Mouse (Mus musculus) lung, postnatal 0 days (tissue): Measurements from ENCODE around the gene Polr2e. TPM values are rescaled to one million over a fixed set of nuclear protein-coding genes. Genes with fewer than 3 reads are reported as not detected.
A peak's percentile ranks its signal among the peaks of the same experiment; 100 is the strongest.

Experiments
- ATAC-seq: fragments of 200-750 bp; cut with Nextera tagmentation; 2 replicates; pipeline ENCODE4 v1.8.0; 2017; ENCODE audit warnings: moderate library complexity
- DNase-seq: peaks from one replicate; pipeline ENCODE4 v3.0.0-alpha.2; 2016; ENCODE audit warnings: low spot score
- H3K27ac ChIP-seq: fragments of 300-500 bp; sonication (generic); 2 replicates; pipeline ENCODE4 v1.5.1; 2014; ENCODE audit warnings: antibody characterized with exemption, mild to moderate bottlenecking, low read length, mixed read lengths
- H3K27me3 ChIP-seq: fragments of 300-500 bp; sonication (generic); replicated peaks from 2 replicates; pipeline ENCODE4 v1.6.1; 2014; ENCODE audit warnings: low read length, mixed read lengths; ENCODE audit not compliant: insufficient read depth
- H3K36me3 ChIP-seq: fragments of 300-500 bp; sonication (generic); 2 replicates; pipeline ENCODE4 v1.6.1; 2014; ENCODE audit warnings: low read length, mixed read lengths; ENCODE audit not compliant: insufficient read depth
- H3K4me1 ChIP-seq: fragments of 300-500 bp; sonication (generic); 2 replicates; pipeline ENCODE4 v1.6.1; 2014; ENCODE audit warnings: antibody characterized with exemption, low read depth, low read length, mixed read lengths; ENCODE audit not compliant: insufficient read depth
- H3K4me2 ChIP-seq: fragments of 300-500 bp; sonication (generic); replicated peaks from 2 replicates; pipeline ENCODE4 v1.6.1; 2014; ENCODE audit warnings: low read depth, mild to moderate bottlenecking, low read length, moderate library complexity, mixed read lengths
- H3K4me3 ChIP-seq: fragments of 300-500 bp; sonication (generic); 2 replicates; pipeline ENCODE4 v1.5.1; 2014; ENCODE audit warnings: low read depth, low read length
- H3K9ac ChIP-seq: fragments of 300-500 bp; sonication (generic); replicated peaks from 2 replicates; pipeline ENCODE4 v1.6.1; 2014; ENCODE audit warnings: low read depth, mild to moderate bottlenecking
- H3K9me3 ChIP-seq: fragments of 300-500 bp; sonication (generic); 2 replicates; pipeline ENCODE4 v1.6.1; 2016; ENCODE audit warnings: low read length, mixed read lengths
- CTCF ChIP-seq: IDR thresholded peaks from 2 replicates; pipeline ENCODE4 v1.5.1; 2016; ENCODE audit warnings: antibody characterized with exemption, mild to moderate bottlenecking
- EP300 ChIP-seq: IDR thresholded peaks from 2 replicates; pipeline ENCODE4 v1.6.1; 2016; ENCODE audit warnings: antibody characterized with exemption, mild to moderate bottlenecking, control low read depth
- whole genome bisulfite sequencing: fragments of 180-500 bp; shearing (Covaris S2); extraction: QIAGEN DNeasy Blood & Tissue Kit; methylation state at CpG from one replicate; pipeline ENCODE4 v1.1.7; 2014; 5-methylcytosine and 5-hydroxymethylcytosine counted together
- polyA plus RNA-seq: library from polyadenylated mRNA; unstranded; fragments of >200 nt; fragmentation: Nextera tagmentation; extraction: Ambion mirVana; gene quantifications from 2 replicates; pipeline ENCODE4 v1.2.1, GENCODE M21; 2015

The Polr2e gene
- polyA plus RNA-seq, 1 experiment from 2014 or later = 202 TPM

- peak overlapping the region; percentile 81 for H3K27ac ChIP-seq
- 3% methylated on average over 12 of the region's 15 CpGs for WGBS
- peak overlapping the region; percentile 39 for H3K4me2 ChIP-seq
- TF ChIP-seq EP300 = 0 out of 2 replicates have a peak, but pooled peaks have one; percentile 20
- peak; percentile 27 for TF ChIP-seq CTCF
- H3K9ac ChIP-seq = no peak overlapping the region
- H3K4me3 ChIP-seq = no peak overlapping the region
- no peaks in the 10 kb centered on the region for H3K9me3 ChIP-seq
- peaks cover 20% of the 10 kb centered on the region for H3K4me1 ChIP-seq
- ATAC-seq (peak; percentile 80), DNase-seq (peak; percentile 82)
- H3K36me3 ChIP-seq = no peaks in the 10 kb centered on the region
- 0 out of 2 replicates have a peak, but pooled peaks cover under 1% of the 10 kb centered on the region for H3K27me3 ChIP-seq
Measured at GRCm38 (mm10) chr10:80018739-80019297, 20.8 kb downstream of the Polr2e start.

- WGBS = 71% methylated on average over 14 of the region's 14 CpGs
- TF ChIP-seq CTCF = no peak
- no peak for TF ChIP-seq EP300
- Histone ChIP-seq H3K4me1 (peaks cover 20% of the 10 kb centered on the region), H3K27ac (peak overlapping the region; percentile 87), H3K4me2 (peak overlapping the region; percentile 23; the same call in 1 of the 2 replicates), H3K4me3 (no peak overlapping the region), H3K9me3 (no peaks in the 10 kb centered on the region), H3K27me3 (peaks cover 7% of the 10 kb centered on the region; the same call in 1 of the 2 replicates), H3K36me3 (no peaks in the 10 kb centered on the region), H3K9ac (no peak overlapping the region)
- no peak for DNase-seq
- no peak for ATAC-seq
Measured at GRCm38 (mm10) chr10:80017771-80018170, 21.8 kb downstream of the Polr2e start.

- no peak for TF ChIP-seq CTCF
- no peak for TF ChIP-seq EP300
- WGBS = 60% methylated on average over 3 of the region's 3 CpGs
- H3K27me3 ChIP-seq = peaks cover 7% of the 10 kb centered on the region; the same call in 1 of the 2 replicates
- peaks cover 20% of the 10 kb centered on the region for H3K4me1 ChIP-seq
- H3K36me3 ChIP-seq = no peaks in the 10 kb centered on the region
- H3K4me2 ChIP-seq = peak overlapping the region; percentile 43
- peak overlapping the region; percentile 87 for H3K27ac ChIP-seq
- DNase-seq (peak; percentile 57), ATAC-seq (no peak)
- peak overlapping the region; percentile 14; the same call in 1 of the 2 replicates for H3K4me3 ChIP-seq
- no peak overlapping the region for H3K9ac ChIP-seq
- H3K9me3 ChIP-seq = no peaks in the 10 kb centered on the region
Measured at GRCm38 (mm10) chr10:80017361-80017760, 22.2 kb downstream of the Polr2e start.

- H3K36me3 ChIP-seq = no peaks in the 10 kb centered on the region
- WGBS = 73% methylated on average over 10 of the region's 10 CpGs
- no peak overlapping the region for H3K9ac ChIP-seq
- H3K9me3 ChIP-seq = no peaks in the 10 kb centered on the region
- peak overlapping the region; percentile 43 for H3K4me2 ChIP-seq
- peak overlapping the region; percentile 14; the same call in 1 of the 2 replicates for H3K4me3 ChIP-seq
- ATAC-seq = no peak
- no peak for TF ChIP-seq EP300
- no peak for TF ChIP-seq CTCF
- DNase-seq = no peak
- peaks cover 20% of the 10 kb centered on the region for H3K4me1 ChIP-seq
- peak overlapping the region; percentile 87 for H3K27ac ChIP-seq
- H3K27me3 ChIP-seq = peaks cover 7% of the 10 kb centered on the region; the same call in 1 of the 2 replicates
Measured at GRCm38 (mm10) chr10:80016931-80017330, 22.7 kb downstream of the Polr2e start.

- H3K36me3 ChIP-seq = no peaks in the 10 kb centered on the region
- H3K9me3 ChIP-seq = no peaks in the 10 kb centered on the region
- TF ChIP-seq EP300 = no peak
- no peak for TF ChIP-seq CTCF
- H3K27me3 ChIP-seq = peaks cover 7% of the 10 kb centered on the region; the same call in 1 of the 2 replicates
- H3K9ac ChIP-seq = peak within 1 kb of the TSS; percentile 30
- peak within 1 kb of the TSS; percentile 14; the same call in 1 of the 2 replicates for H3K4me3 ChIP-seq
- peak; percentile 78 for DNase-seq
- H3K4me2 ChIP-seq = peak within 1 kb of the TSS; percentile 43
- H3K27ac ChIP-seq = peak within 1 kb of the TSS; percentile 87
- H3K4me1 ChIP-seq = peaks cover 20% of the 10 kb centered on the region
- ATAC-seq = peak; percentile 21
- WGBS = 55% methylated on average over 11 of the region's 11 CpGs
Measured at GRCm38 (mm10) chr10:80016511-80016910, 23.1 kb downstream of the Polr2e start, which contains the start of gene Arhgap45. Gene Arhgap45, plus strand, starts transcription at chr10:80016653.

- no peaks in the 10 kb centered on the region for H3K9me3 ChIP-seq
- H3K27me3 ChIP-seq = peaks cover 7% of the 10 kb centered on the region; the same call in 1 of the 2 replicates
- ATAC-seq = peak; percentile 72
- DNase-seq = peak; percentile 86
- peak overlapping the region; percentile 43 for H3K4me2 ChIP-seq
- peak overlapping the region; percentile 30 for H3K9ac ChIP-seq
- TF ChIP-seq EP300 (peak; percentile 61), CTCF (no peak)
- H3K4me1 ChIP-seq = peaks cover 20% of the 10 kb centered on the region
- WGBS = 49% methylated on average over 10 of the region's 10 CpGs
- no peaks in the 10 kb centered on the region for H3K36me3 ChIP-seq
- peak overlapping the region; percentile 87 for H3K27ac ChIP-seq
- H3K4me3 ChIP-seq = no peak overlapping the region
Measured at GRCm38 (mm10) chr10:80015583-80015982, 24.0 kb downstream of the Polr2e start.
